In genomic region chr10:94625606-94626005, GRCm38 (mm10) we compare ENCODE assay signal across 20 mouse cellular contexts.
"Had no signal": no experiment of that assay in that cellular context is flagged by ENCODE, and none has a peak within 500 bp of the region (broad histone marks: within the 10 kb centered on the region; RNA-seq: fewer than 3 reads in every experiment).

No protein-coding gene starts in this region.

- ATAC-seq: lung, postnatal 0 days; midbrain, embryonic 16.5 days had no signal

- H3K9me3 ChIP-seq: lung, embryonic 15.5 days; midbrain, embryonic 10.5 days; midbrain, embryonic 12.5 days; neural tube, embryonic 13.5 days; neural tube, embryonic 15.5 days had no signal

- H3K9ac ChIP-seq: liver, embryonic 14.5 days; lung, embryonic 15.5 days; midbrain, embryonic 12.5 days; neural tube, embryonic 13.5 days; neural tube, embryonic 15.5 days had no signal

- H3K27me3 ChIP-seq: neural tube, embryonic 15.5 days had no signal

- H3K27ac ChIP-seq: liver, embryonic 14.5 days; lung, embryonic 15.5 days; midbrain, embryonic 10.5 days; midbrain, embryonic 12.5 days; neural tube, embryonic 13.5 days; neural tube, embryonic 15.5 days had no signal

- DNase-seq: lung, adult 2 months; lung, postnatal 4 days; midbrain, embryonic 14.5 days; retina, postnatal 1 day; right cerebral cortex, adult 18-20 months; right cerebral cortex, postnatal 25 days; right cerebral cortex, postnatal 4 days; spleen, adult 18-20 months; thymus, adult 2 months; thymus, postnatal 25 days; thymus, postnatal 4 days had no signal

- H3K36me3 ChIP-seq: lung, embryonic 15.5 days; midbrain, embryonic 10.5 days; midbrain, embryonic 12.5 days; neural tube, embryonic 13.5 days; neural tube, embryonic 15.5 days had no signal

- H3K4me3 ChIP-seq: lung, embryonic 15.5 days; midbrain, embryonic 10.5 days; midbrain, embryonic 12.5 days; myocyte; neural tube, embryonic 13.5 days; neural tube, embryonic 15.5 days had no signal

- H3K4me2 ChIP-seq: lung, embryonic 15.5 days; midbrain, embryonic 12.5 days; neural tube, embryonic 13.5 days; neural tube, embryonic 15.5 days had no signal
